Mouse (Mus musculus) frontal cortex, adult (tissue): Measurements from ENCODE around the gene Man1a2.
A peak's percentile ranks its signal among the peaks of the same experiment; 100 is the strongest.

ENCODE experiments used
- ATAC-seq: cut with Nextera tagmentation; 2 replicates; pipeline ENCODE4 v1.9.2; 2017; ENCODE audit warnings: mild to moderate bottlenecking, moderate library complexity, mixed read lengths; ENCODE audit not compliant: low TSS enrichment

The Man1a2 gene

DNA sequence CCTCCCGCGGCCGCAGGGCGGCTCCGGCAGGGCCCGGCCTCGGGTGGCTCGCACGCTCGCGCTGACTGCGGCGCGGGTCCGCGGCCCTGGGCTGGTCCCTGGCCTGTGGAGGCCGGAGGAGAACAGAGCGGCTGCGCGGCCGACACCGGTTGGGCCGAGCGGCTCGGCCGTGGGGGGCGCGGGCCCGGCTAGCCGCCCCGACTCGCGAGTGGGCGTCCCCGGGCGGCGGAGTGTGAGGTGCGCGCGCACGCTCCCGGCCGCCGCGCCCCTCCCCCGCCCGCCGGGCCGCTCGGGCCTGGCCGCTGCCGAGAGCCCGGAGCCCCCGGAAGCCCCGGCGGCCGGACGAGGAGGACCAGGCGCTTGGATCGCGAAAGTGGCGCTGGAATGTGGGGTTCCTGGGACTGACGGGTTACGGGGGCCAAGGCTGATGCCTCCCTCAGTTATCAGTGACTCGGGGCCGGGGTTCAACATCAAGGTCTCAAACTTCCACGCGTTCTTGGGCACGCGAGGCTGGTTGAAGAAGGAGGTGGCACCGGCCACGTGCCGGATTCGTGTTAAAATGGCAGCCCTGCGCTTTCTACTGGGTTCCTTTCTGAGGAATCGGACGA, 564 bp upstream of the Man1a2 start:
- peak; percentile 56 for ATAC-seq

DNA sequence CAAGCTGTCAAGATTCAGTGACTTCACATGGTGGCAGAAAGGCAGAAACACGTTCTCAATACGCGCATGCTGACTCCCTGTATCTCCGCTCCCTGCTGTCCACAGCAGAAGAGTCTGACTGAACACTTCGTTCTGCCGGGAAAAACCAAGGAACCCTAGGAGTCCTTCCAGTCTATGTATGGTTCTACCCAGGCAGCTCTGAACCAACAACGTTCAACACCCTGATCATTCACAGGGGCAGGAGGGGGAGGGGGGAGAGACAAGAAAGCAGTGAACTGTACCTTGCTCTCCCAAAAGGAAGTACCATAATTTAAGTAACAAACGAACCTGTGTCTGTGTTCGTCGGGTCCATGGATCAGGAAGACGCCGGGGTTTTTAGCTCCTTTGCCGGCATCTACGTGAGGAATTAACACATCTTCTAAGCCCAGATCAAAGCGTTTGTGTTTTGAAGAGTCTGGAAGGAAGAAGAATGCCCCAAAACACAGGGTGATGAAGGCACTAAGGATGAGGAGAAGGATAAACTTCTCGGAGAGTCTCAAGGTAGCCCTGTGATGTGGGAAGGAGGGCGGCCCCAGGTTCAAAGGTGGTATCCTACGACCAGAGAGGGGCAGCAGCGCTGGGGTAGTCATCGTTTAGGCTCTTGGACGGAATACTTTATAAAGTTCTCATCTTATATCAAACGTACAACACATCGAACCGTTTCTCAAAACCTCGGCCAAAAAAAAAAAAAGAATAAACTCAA, 898 bp downstream of the Man1a2 start:
- peak; percentile 28 for ATAC-seq

DNA sequence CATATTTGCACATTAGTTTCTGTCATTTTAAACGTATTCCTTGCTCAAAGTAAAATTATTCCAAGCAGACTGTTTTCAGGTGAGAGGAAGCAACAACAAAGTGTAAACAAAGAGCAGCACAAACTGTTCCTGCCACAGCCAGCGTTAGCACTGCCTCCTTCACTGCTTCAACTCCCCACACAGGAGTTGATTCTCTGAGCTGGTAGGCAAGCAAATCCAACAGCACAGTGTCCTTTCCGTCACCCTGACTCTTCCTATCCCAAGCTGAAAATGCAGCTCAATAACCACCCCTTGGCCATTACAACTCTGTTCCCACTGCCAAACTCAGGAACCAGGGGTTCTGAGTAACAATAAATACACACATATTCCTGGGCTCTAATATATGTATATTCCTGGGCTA, 2.5 kb downstream of the Man1a2 start:
- ATAC-seq = no peak; the same call in 1 of the 2 replicates

DNA sequence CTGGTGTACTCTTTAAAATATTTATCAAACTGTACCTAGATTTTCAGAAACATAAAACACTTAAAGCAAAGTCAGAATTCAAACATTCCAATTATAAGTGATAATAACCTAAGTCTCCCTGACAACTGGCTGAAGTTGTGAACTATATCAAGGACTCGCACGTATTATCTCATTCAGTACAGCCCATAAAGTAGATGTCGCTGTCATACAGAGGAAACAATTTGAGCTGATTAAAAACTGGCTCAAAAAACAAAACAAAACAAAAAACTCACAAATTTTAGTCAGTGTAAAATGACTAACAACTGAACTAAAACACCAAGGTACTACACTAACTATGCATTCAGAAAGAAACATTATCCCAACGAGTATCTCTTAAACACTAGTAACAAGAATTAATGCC, 3.0 kb downstream of the Man1a2 start:
- no peak for ATAC-seq

DNA sequence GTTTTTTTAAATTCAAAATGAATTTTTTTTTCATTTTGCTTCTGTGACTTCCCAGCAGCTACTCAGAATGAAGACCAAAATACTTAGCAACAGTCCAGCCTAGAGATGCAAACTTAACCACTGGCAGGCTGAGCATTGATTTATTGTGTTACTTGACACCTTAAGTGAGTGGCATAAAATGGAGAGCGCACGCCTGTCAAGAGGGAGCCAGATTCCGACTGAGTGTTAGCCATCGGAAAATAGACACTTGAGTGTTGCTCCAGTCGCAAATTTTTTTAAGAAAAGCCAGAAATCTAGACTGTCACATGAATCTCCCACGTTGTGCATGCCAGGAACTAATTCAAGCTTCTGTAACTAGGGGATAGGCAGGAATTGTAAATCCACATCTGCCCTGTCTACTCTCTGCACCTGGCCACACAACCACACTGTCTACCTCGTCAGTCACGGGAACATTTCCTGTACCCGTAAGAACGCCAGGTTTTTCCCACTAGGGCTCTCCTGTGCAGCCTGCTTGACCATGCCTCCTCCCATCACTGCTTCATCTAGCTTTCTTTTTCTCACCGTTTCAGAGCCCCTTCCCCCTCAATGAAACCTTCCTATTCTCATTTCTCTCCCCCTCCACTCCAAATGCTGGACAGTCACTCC, 3.7 kb downstream of the Man1a2 start:
- ATAC-seq = no peak

DNA sequence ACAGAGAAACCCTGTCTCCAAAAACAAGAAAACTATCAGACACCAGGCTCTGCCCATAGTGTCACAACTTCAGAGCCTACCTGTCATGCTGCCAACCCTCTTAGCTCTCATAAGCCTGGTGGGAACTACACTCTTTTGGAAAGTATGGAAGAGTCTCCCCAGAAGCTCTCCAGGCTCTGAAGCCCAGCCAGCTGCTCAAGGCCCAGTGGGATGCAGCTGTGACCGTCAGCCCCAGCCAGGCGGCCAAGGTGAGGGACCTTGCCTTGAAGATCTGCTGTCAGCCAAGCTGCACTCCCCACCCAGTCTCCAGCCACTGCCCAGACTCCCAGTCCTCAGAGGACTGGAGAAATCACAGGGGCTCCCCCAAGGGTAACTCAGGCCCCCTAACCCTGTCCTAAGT, 5.1 kb downstream of the Man1a2 start:
- ATAC-seq = no peak

DNA sequence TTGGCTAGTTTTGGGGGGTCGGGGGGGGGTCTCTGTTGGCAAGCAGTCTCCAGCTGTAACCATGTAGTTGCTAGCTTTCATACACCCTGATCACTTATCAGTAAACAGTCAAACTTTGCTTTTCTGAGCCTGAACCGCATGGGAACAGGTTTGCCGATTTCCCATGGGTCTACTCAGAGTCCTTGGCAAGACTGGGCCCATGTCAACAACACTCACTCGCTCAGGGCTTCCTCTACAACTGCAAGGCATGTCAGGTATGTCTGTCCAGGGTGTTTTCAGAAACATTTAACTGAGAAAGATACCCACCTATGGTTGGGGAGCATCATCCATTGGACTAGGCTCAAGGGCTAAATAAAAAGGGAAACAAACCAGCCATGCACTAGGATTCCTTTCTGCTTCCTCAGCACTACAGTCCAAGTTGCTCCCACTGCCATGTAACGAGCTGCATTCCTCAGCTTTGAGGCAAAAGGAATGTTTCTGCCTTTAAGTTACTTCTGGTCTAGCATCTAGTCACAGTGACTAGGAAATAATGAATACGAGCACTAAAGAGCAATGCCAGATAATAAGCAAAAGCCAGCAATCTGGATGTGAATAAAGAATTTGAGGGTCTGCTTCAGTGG, 6.2 kb downstream of the Man1a2 start:
- ATAC-seq = no peak

DNA sequence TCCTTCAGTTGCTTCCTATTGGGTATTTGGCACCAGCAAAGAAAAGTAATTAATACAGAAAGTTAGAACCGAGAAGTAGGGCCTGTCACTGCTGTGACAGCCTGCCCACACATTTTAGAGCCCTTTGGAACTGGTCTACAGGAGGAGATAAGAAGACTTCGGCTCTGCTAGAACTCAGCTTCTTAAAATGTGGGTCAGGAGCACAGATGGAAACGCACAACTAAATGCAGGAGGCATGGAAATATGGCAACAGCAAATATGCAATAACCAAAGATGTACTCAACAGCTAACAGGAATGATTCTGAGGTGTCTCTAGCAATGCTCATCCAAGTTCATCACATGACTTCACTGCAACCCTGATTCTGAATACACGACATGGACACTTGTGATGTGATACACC, 10.2 kb downstream of the Man1a2 start:
- peak; percentile 82 for ATAC-seq

DNA sequence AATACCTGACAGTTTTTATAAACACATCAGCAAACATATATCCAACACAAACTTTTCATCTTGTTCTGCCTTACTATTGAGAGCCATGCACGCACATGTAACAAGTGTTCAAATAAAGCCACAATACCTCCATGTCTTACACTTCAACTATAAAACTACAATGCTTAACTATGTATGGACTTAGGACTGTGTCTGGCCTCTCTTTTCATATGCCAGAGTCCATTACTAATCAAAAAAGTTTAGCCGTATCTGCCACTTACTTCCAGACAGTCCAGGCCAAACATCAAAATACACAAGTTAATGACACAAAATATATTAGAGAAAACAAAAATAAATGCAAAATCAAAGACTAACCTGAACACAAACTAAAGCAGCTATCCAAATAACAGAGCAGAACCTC, 14.9 kb downstream of the Man1a2 start:
- ATAC-seq = no peak

DNA sequence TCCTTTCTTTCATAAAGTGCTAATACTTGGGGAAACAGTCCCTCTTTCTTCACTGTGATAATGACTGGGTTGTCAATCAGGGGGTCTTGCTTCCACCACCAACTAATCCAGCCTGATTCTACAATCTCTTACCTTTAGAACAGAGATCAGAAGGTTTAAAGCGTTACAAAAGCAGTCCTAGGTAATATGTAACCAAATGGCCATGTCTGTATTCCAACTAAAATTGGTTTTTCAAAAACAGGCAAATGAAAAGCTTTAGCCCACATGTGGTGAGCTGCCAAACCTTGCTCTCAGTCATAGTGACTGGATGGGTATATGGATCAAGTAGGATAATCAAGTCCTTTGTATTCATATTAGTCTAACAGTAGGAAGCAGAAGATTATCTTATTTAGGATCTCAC, 32.0 kb downstream of the Man1a2 start:
- ATAC-seq = no peak

DNA sequence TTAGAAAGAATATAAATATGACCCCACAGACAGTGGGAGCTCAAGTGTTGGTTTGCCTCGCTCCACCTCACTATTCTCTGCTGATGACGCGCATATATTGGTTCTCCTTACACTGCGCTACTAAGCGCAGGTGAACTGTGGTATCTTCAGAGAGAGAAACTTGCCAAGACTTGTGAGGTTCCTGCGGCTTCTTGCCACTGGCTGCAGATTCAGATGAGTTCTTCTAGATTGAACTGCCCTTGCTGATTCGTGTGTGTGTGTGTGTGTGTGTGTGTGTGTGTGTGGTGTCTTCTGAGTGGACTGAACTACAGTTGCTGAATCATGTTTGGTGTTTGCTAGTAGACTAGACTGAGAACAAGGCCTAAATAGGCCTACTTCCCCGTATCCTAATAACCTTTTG, 43.7 kb downstream of the Man1a2 start:
- ATAC-seq = no peak

DNA sequence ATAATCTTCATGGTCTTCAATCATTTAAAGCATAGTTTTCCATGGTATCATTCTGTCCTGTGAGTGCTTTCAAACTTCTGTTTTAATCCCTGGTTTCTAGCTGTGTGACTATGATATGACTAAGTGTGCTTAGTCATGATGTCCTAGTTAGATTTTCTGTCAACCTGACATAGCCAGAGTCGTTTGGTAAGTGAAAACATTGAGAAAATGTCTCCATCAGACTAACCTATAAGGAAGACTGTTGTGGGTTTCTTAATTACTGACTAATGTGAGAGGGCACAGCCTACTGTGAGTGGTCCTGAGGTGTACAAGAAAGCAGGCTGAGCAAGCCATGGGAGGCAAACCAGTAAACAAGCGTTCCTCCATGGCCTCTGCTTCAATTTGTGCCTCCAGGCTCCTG, 49.0 kb downstream of the Man1a2 start:
- peak; percentile 76 for ATAC-seq

DNA sequence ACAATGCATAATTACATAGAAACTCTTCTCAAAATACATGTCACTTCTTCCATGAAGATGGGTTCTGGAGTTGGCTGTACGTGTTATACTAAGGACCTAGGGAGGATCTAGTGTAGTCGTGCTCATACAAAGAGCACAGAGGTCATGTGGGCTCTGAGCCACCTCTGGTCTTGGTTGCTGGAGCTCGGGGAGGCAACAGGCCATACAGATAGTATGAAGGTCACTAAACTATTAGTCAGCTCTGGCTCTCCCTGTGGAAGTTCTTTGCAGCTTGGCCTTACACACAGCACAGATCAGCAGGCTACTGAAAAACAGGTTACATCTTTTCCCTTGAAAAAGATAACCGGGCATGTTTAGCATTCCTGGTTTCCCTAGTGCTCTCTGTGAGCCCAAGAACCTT, 50.5 kb downstream of the Man1a2 start:
- ATAC-seq = no peak

DNA sequence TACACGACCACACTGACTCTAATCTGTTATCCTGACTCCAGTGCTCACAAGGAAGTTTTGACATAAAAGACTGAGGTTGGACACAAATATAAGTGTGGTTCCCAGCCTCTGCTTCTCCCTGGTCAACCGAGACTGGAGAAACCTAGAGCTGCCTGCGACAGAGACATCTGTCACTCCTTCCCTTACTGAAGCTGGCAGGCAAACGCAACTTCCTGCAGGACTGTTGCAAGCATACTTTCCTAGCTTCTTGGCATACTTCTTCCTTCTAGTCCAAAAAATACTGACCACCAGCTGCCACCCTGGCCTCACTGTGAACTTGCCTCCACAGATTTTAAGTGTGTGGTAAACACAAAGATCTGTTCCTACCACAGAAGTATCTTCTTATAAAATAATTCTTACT, 66.8 kb downstream of the Man1a2 start:
- no peak for ATAC-seq

DNA sequence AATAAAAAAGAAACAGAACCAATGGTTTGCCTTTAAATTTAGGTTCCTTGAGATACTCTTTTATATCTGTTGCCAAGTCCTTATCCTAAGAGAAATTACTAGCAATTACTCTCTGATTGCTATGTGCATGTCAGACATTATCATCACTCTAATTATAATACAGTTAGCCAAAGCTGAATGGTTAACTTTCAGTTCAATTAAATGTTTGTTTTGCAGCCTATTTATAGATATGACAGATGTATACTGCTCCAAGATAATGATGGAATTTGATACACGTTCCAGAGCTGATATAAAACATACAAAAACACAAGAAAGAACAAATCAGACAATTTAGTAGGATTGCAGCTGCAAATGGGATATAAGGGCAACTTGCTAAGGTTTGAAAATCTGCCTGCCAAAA, 74.4 kb downstream of the Man1a2 start:
- no peak for ATAC-seq

DNA sequence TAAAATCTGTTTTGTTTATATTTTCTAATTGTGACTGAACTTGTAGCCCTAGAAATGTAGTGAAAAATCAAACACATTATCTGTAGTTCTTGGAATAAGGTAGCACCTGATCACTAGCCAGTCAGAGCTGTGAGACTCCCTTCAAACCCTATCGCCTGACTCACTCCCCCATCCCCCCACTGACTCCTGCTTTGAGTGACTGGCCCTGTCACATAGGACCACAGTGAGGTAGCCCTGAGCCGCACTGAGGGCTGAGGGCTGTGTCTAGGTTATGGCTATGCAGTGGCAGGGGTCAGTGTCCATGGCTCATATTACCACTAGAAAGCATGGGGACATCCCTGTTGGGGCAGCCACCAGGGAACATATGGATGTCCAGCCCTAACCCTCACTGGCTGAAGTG, 80.8 kb downstream of the Man1a2 start:
- no peak for ATAC-seq

DNA sequence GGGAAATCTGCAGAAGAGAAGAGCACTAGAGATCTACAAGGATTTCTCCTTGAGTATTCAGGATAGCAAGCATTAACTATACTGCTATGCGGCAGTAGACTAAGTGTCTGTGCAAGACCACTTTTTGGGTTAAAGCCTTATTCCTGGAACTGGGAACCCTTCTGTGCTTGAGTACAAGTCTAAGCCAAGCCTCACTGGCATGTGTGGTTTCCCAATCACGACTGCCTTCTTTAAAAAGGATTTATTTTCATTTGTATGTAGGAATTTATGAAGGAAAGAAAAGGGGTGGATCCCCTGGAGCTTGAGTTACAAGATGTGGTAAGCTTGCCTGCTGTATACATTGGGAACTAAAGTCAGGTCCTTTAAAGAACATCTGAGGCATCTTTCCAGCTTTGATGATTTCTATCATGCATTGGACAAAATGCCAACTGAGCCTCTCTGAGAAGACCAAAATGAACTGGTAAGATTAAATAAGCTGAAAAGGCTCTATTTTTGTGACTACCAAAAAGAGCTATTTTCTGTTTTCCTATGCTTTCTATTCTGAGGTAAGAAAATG, 86.0 kb downstream of the Man1a2 start:
- ATAC-seq = peak; percentile 75

DNA sequence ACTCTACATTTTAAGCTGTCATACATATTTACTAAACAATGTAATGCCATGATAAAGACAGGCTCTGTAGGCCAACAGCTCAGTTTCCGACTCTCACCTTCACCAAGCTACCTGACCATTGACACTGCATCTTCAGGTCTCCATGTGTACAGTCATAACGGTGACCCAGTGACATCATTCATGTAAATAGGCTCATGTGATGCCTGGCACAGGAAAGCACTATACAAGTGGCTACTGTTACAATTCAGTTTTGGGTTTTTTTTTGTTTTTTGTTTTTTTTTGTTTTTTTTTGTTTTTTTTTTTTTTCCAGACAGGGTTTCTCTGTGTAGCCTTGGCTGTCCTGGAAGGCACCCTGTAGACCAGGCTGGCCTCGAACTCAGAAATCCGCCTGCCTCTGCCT, 94.2 kb downstream of the Man1a2 start:
- ATAC-seq = no peak

DNA sequence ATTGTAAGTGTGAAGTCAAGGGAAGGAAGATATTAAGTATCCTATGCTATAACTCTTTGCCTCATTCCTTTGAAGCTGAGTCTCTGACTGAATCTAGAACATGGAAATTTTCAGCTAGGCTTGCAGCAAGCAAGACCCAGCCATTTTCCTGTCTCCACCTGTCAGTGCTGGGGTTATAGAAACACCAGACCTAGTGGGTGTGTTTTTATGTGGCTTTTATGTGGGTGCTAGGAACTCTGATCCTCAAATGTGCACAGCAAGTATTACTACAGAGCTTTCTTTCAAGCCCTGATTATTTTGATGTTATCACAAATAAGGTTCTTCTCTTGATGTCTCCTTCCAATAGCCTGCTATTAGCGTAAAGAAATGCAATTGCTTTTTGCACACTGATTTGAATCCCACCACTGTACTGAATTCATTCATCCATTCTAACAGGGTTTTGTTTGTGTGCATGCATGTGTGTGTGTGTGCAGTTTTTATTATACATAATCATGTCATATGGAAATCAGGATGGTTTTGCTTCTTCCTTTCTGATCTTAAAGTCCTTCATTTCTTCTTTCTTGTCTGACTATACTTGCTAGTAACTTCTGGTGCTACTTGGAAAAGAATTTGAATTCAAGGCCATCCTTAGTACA, 102.5 kb downstream of the Man1a2 start:
- ATAC-seq = no peak

DNA sequence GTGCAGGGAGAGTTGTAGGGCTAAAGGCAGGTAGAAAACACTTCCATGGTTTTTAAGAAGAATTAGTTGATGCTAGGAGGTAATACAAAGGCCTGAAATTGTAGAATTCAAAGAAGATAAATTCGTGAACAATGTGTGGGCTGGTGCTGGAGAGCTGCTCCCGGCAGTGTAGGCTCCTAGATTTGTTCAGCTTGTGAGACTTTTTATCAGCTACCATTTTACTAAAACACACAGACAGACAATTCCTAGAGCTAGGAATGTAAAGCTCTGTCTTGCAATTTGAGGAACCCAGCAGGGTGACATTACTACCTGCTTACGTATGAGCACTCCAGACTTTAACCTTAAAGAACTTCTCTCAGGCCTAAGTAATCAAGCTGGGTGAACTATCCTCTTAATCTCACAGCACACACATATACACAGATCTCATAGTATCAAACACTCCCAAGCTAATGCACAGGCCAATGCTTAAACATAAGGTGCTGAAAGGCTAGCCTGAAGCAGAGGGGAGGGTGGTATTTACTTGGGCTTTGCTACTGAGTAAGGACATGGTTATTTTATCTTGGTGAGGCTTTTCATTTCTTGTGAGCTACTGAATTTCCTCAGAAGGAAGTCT, 112.6 kb downstream of the Man1a2 start:
- ATAC-seq = peak; percentile 92
